Mouse (Mus musculus) heart, embryonic 12.5 days (tissue): ENCODE measurements around the gene Abca2. TPM values are rescaled to one million over a fixed set of nuclear protein-coding genes. Genes with fewer than 3 reads are reported as not detected.
"Not testable (repeated sequence)": the region's sequence is repeated elsewhere in the genome, so short reads cannot be mapped to it uniquely, and the experiment has no call there.

Experiments used
- ATAC-seq: fragments of 200-750 bp; cut with Nextera tagmentation; 2 replicates; pipeline ENCODE4 v1.8.0; 2017; ENCODE audit warnings: moderate TSS enrichment, moderate library complexity; ENCODE audit not compliant: insufficient number of reproducible peaks, low FRiP score
- H3K27ac ChIP-seq: fragments of 300-500 bp; sonication (generic); 2 replicates; pipeline ENCODE4 v1.5.1; 2016; ENCODE audit warnings: mild to moderate bottlenecking, moderate library complexity; ENCODE audit not compliant: poor library complexity, severe bottlenecking
- H3K27me3 ChIP-seq: fragments of 300-500 bp; sonication (generic); replicated peaks from 2 replicates; pipeline ENCODE4 v1.6.1; 2016; ENCODE audit warnings: mild to moderate bottlenecking, moderate library complexity
- H3K36me3 ChIP-seq: fragments of 300-500 bp; sonication (generic); 2 replicates; pipeline ENCODE4 v1.6.1; 2016; ENCODE audit warnings: mild to moderate bottlenecking, moderate library complexity
- H3K4me1 ChIP-seq: fragments of 300-500 bp; sonication (generic); replicated peaks from 2 replicates; pipeline ENCODE4 v1.6.1; 2016; ENCODE audit warnings: mild to moderate bottlenecking
- H3K4me2 ChIP-seq: fragments of 300-500 bp; sonication (generic); 2 replicates; pipeline ENCODE4 v1.6.1; 2016; ENCODE audit warnings: mild to moderate bottlenecking, moderate library complexity
- H3K4me3 ChIP-seq: fragments of 300-500 bp; sonication (generic); 2 replicates; pipeline ENCODE4 v1.5.1; 2016; ENCODE audit warnings: mild to moderate bottlenecking
- H3K9ac ChIP-seq: fragments of 300-500 bp; sonication (generic); 2 replicates; pipeline ENCODE4 v1.6.1; 2016; ENCODE audit warnings: mild to moderate bottlenecking, moderate library complexity
- H3K9me3 ChIP-seq: fragments of 300-500 bp; sonication (generic); replicated peaks from 2 replicates; pipeline ENCODE4 v1.6.1; 2016; ENCODE audit warnings: mild to moderate bottlenecking, moderate library complexity
- WGBS: fragments of 180-500 bp; shearing (Covaris S2); methylation state at CpG from one replicate; pipeline ENCODE4 v1.1.7; 2016; 5-methylcytosine and 5-hydroxymethylcytosine counted together
- polyA plus RNA-seq: library from polyadenylated mRNA; unstranded; fragments of >200 nt; fragmentation: Nextera tagmentation; extraction: Ambion mirVana; gene quantifications from 2 replicates; pipeline ENCODE4 v1.2.1, GENCODE M21; 2016

Gene Abca2
- polyA plus RNA-seq, 1 experiment from 2014 or later: 5.0 TPM

- Histone ChIP-seq H3K4me3 (peak overlapping the region; percentile 9; the same call in 1 of the 2 replicates), H3K4me1 (peaks cover 12% of the 10 kb centered on the region), H3K4me2 (peak overlapping the region; percentile 35; the same call in 1 of the 2 replicates), H3K9me3 (no peaks in the 10 kb centered on the region), H3K9ac (no peak overlapping the region), H3K36me3 (no peaks in the 10 kb centered on the region), H3K27me3 (peaks cover 96% of the 10 kb centered on the region), H3K27ac (no peak overlapping the region)
- 3% methylated on average over 17 of the region's 17 CpGs for WGBS
- no peak for ATAC-seq
Observed at GRCm38 (mm10) chr2:25400764-25401163, 27.7 kb upstream of the Abca2 start.

- peak; percentile 13; the same call in 1 of the 2 replicates for ATAC-seq
- peak overlapping the region; percentile 62; the same call in 1 of the 2 replicates for H3K9ac ChIP-seq
- under 1% methylated on average over 13 of the region's 13 CpGs for WGBS
Observed at GRCm38 (mm10) chr2:25402377-25402971, 26.0 kb upstream of the Abca2 start.

DNA sequence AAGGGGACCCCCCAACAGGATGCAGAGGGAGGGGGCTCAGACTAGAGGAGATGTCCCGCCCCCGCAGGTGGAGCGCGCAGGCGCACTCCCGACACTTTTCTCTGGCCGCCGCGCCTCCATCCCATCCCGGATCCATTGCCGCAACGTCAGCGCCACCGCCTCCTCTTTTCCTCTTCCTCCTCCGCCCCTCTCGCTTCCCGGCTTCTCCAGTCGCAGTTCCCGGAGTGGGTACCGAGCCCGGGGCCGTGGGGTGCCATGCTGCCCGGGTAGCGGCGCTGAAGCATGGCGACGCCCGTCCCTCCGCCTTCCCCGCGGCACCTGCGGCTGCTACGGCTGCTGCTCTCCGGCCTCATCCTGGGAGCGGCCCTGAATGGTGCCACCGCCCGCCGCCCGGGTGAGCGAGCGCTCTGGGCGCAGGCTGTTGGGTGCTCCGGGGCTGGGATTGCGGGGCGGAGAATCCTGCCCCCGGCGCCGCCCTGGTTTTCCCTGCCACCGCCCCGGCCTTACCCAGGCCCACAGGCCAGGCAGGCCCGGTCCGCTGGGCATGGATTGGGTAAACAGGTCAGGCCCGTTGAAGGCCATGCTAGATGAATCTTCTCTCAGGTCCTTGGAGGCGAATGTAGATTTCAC is 25.4 kb upstream of the Abca2 start:
- H3K27ac ChIP-seq: no peak overlapping the region
- peak; percentile 40 for ATAC-seq
- H3K36me3 ChIP-seq: no peaks in the 10 kb centered on the region
- peaks cover 94% of the 10 kb centered on the region for H3K27me3 ChIP-seq
- peak overlapping the region; percentile 63 for H3K4me2 ChIP-seq
- H3K9ac ChIP-seq: peak overlapping the region; percentile 62
- H3K9me3 ChIP-seq: no peaks in the 10 kb centered on the region
- H3K4me3 ChIP-seq: peak overlapping the region; percentile 50
- WGBS: 2% methylated on average over 54 of the region's 54 CpGs
- H3K4me1 ChIP-seq: peaks cover 6% of the 10 kb centered on the region; the same call in 1 of the 2 replicates

More at GRCm38 (mm10) chr2:25402377-25402971, 26.0 kb upstream of the Abca2 start:
- no peak overlapping the region for H3K27ac ChIP-seq
- H3K4me2 ChIP-seq: peak overlapping the region; percentile 63
- peaks cover 6% of the 10 kb centered on the region; the same call in 1 of the 2 replicates for H3K4me1 ChIP-seq
- H3K9me3 ChIP-seq: no peaks in the 10 kb centered on the region
- peak overlapping the region; percentile 50 for H3K4me3 ChIP-seq
- no peaks in the 10 kb centered on the region for H3K36me3 ChIP-seq
- peaks cover 95% of the 10 kb centered on the region for H3K27me3 ChIP-seq

- H3K4me1 ChIP-seq: peaks cover 6% of the 10 kb centered on the region; the same call in 1 of the 2 replicates
- no peak for ATAC-seq
- H3K4me3 ChIP-seq: peak overlapping the region; percentile 50; the same call in 1 of the 2 replicates
- H3K27me3 ChIP-seq: peaks cover 91% of the 10 kb centered on the region
- no peaks in the 10 kb centered on the region for H3K9me3 ChIP-seq
- 0 out of 2 replicates have a peak overlapping the region, but pooled peaks have one; percentile 62 for H3K9ac ChIP-seq
- no peak overlapping the region for H3K27ac ChIP-seq
- peak overlapping the region; percentile 63 for H3K4me2 ChIP-seq
- no peaks in the 10 kb centered on the region for H3K36me3 ChIP-seq
- 68% methylated on average over 4 of the region's 4 CpGs for WGBS
Observed at GRCm38 (mm10) chr2:25403994-25404393, 24.5 kb upstream of the Abca2 start.

DNA sequence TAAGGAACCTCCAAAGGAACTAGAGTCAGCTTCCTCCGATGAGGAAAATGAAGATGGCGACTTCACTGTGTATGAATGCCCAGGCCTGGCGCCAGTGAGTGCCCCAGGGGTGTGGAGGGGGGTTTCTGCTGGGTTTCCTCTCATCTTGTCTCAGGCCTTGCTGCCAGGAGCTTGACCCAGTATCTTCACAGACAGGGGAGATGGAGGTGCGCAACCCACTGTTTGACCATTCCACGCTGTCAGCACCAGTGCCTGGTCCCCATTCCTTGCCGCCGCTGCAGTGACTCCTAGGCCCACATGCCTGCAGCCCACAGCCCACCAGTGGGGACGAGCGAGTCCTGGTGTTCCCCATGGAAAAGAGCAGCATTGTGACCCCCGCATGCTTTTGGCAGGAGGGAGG is 19.6 kb upstream of the Abca2 start:
- Histone ChIP-seq H3K4me1 (no peaks in the 10 kb centered on the region), H3K9ac (no peak overlapping the region), H3K4me3 (no peak overlapping the region), H3K27me3 (peaks cover 52% of the 10 kb centered on the region), H3K27ac (no peak overlapping the region), H3K9me3 (no peaks in the 10 kb centered on the region), H3K4me2 (no peak overlapping the region), H3K36me3 (no peaks in the 10 kb centered on the region)
- ATAC-seq: no peak
- 74% methylated on average over 10 of the region's 10 CpGs for WGBS

GRCm38 (mm10) chr2:25413436-25413835 is 15.1 kb upstream of the Abca2 start:
- H3K9me3 ChIP-seq, H3K27ac ChIP-seq, H3K36me3 ChIP-seq, H3K4me2 ChIP-seq, ATAC-seq, H3K4me3 ChIP-seq, H3K4me1 ChIP-seq, H3K9ac ChIP-seq: not testable (repeated sequence)
- H3K27me3 ChIP-seq: peaks cover 32% of the 10 kb centered on the region

DNA sequence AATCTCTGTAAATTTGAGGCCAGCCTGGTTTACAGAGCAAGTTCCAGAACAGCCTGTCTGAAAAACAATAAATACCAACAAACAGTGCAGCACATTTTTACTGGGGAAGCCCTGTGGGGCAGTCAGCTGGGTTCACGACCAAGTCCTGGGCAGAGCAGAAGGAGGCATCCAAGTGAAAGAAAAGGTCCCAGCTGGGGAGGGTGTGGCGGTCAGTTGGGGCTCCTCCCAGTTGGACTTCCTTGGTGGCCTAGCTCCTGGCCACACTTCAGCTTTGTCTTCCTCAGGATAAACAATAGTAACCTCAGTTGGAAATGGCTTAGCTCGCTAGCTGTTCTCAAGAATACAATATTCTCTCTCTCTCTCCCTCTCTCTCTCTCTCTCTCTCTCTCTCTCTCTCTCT is 11.1 kb upstream of the Abca2 start:
- Histone ChIP-seq H3K9ac (no peak overlapping the region), H3K27ac (no peak overlapping the region), H3K4me3 (no peak overlapping the region), H3K27me3 (peaks cover 31% of the 10 kb centered on the region), H3K36me3 (no peaks in the 10 kb centered on the region), H3K4me1 (peaks cover under 1% of the 10 kb centered on the region; the same call in 1 of the 2 replicates), H3K9me3 (no peaks in the 10 kb centered on the region), H3K4me2 (no peak overlapping the region)
- WGBS: 33% methylated on average over 3 of the region's 3 CpGs
- no peak for ATAC-seq

GRCm38 (mm10) chr2:25421896-25422295 is 6.6 kb upstream of the Abca2 start:
- H3K27ac ChIP-seq: no peak overlapping the region
- H3K4me2 ChIP-seq: no peak overlapping the region
- no peaks in the 10 kb centered on the region for H3K9me3 ChIP-seq
- no peaks in the 10 kb centered on the region for H3K36me3 ChIP-seq
- ATAC-seq: no peak
- peaks cover 4% of the 10 kb centered on the region; the same call in 1 of the 2 replicates for H3K4me1 ChIP-seq
- 15% methylated on average over 3 of the region's 3 CpGs for WGBS
- peaks cover 65% of the 10 kb centered on the region for H3K27me3 ChIP-seq
- no peak overlapping the region for H3K4me3 ChIP-seq
- H3K9ac ChIP-seq: no peak overlapping the region

- Histone ChIP-seq H3K9ac (no peak within 1 kb of the TSS), H3K9me3 (no peaks in the 10 kb centered on the region), H3K4me2 (no peak within 1 kb of the TSS), H3K4me1 (peaks cover 4% of the 10 kb centered on the region; the same call in 1 of the 2 replicates), H3K4me3 (no peak within 1 kb of the TSS), H3K27me3 (peaks cover 67% of the 10 kb centered on the region), H3K36me3 (no peaks in the 10 kb centered on the region), H3K27ac (no peak within 1 kb of the TSS)
- ATAC-seq: no peak
- 52% methylated on average over 17 of the region's 17 CpGs for whole genome bisulfite sequencing
Observed at GRCm38 (mm10) chr2:25422587-25423410, 5.7 kb upstream of the Abca2 start, which contains the start of gene Fut7. Fut7 (plus strand) TSS chr2:25423267.

DNA sequence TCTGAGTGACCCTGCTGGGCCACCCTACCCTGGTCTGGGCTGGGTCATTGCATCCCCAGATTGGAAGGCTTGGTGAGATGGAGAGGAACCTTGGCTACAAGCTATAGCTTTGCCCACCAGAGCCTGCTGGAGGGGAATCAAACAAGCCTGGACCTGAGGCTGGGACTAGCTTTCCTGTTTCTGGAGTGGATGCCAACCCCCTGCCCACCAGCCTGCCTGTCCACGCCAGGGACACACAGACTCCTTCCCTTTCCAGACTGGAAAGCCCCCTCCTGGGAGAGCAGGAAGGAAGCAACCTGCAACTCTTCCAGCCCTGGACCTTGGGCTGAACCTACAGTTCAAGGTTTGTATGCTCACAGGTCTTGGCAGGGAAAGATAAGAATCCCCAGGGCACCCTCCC is 4.9 kb upstream of the Abca2 start:
- no peak for ATAC-seq

DNA sequence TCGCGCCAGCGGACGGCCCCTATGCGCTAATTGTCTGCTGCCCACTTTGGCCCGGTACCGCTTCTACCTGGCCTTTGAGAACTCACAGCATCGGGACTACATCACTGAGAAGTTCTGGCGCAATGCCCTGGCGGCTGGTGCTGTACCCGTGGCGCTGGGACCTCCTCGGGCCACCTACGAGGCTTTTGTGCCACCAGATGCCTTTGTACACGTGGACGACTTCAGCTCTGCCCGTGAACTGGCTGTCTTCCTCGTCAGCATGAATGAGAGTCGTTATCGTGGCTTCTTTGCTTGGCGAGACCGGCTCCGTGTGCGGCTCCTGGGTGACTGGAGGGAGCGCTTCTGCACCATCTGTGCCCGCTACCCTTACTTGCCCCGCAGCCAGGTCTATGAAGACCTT is 3.0 kb upstream of the Abca2 start:
- WGBS: 45% methylated on average over 27 of the region's 27 CpGs
- Histone ChIP-seq H3K4me3 (no peak overlapping the region), H3K4me2 (no peak overlapping the region), H3K27ac (no peak overlapping the region), H3K4me1 (peaks cover 6% of the 10 kb centered on the region; the same call in 1 of the 2 replicates), H3K36me3 (no peaks in the 10 kb centered on the region), H3K9me3 (no peaks in the 10 kb centered on the region), H3K9ac (no peak overlapping the region), H3K27me3 (peaks cover 63% of the 10 kb centered on the region)
- ATAC-seq: no peak

More for the DNA sequence above, 4.9 kb upstream of the Abca2 start:
- Histone ChIP-seq H3K36me3 (no peaks in the 10 kb centered on the region), H3K9ac (no peak overlapping the region), H3K4me1 (peaks cover 4% of the 10 kb centered on the region; the same call in 1 of the 2 replicates), H3K4me3 (no peak overlapping the region), H3K9me3 (no peaks in the 10 kb centered on the region), H3K4me2 (no peak overlapping the region), H3K27me3 (peaks cover 59% of the 10 kb centered on the region), H3K27ac (no peak overlapping the region)
- WGBS: 33% methylated on average over 1 of the region's 1 CpGs
